Mouse (Mus musculus) olfactory bulb, adult 2 months (tissue): ENCODE data around the gene Mfsd14a.

Experiments used
- CTCF ChIP-seq: fragments of 200-500 bp; IDR thresholded peaks from 2 replicates; pipeline ENCODE4 v1.5.1; 2012; ENCODE audit warnings: low read depth, mild to moderate bottlenecking, low read length, moderate library complexity; ENCODE audit not compliant: insufficient read depth
- POLR2A ChIP-seq: fragments of 200-500 bp; IDR thresholded peaks from 2 replicates; pipeline ENCODE4 v1.6.1; 2012; ENCODE audit warnings: mild to moderate bottlenecking, low read depth, low read length, moderate library complexity; ENCODE audit not compliant: insufficient read depth

- TF ChIP-seq CTCF (no peak), POLR2A (no peak)
These were observed 43.2 kb upstream of the Mfsd14a start for GRCm38 (mm10) chr3:116705637-116706204.
